Mouse (Mus musculus) kidney, embryonic 14.5 days (tissue): ENCODE results near the gene Sptan1. TPM values are rescaled to one million over a fixed set of nuclear protein-coding genes. Genes with fewer than 3 reads are reported as not detected.
A peak's percentile ranks its signal among the peaks of the same experiment; 100 is the strongest.

Experiments
- ATAC-seq: fragments of 200-750 bp; cut with Nextera tagmentation; 2 replicates; pipeline ENCODE4 v1.8.0; 2017; ENCODE audit warnings: moderate number of reproducible peaks, mild to moderate bottlenecking, moderate TSS enrichment, moderate library complexity; ENCODE audit not compliant: low FRiP score, low TSS enrichment
- H3K27ac ChIP-seq: fragments of 300-500 bp; sonication (generic); 2 replicates; pipeline ENCODE4 v1.5.1; 2014; ENCODE audit warnings: low read depth, mild to moderate bottlenecking, low read length, moderate library complexity, mixed read lengths
- H3K27me3 ChIP-seq: fragments of 300-500 bp; sonication (generic); 2 replicates; pipeline ENCODE4 v1.6.1; 2014; ENCODE audit warnings: mild to moderate bottlenecking, low read length; ENCODE audit not compliant: control insufficient read depth, insufficient read depth
- H3K36me3 ChIP-seq: fragments of 300-500 bp; sonication (generic); 2 replicates; pipeline ENCODE4 v1.6.1; 2014; ENCODE audit warnings: low read length, mixed read lengths; ENCODE audit not compliant: control insufficient read depth, insufficient read depth
- H3K4me1 ChIP-seq: fragments of 300-500 bp; sonication (generic); 2 replicates; pipeline ENCODE4 v1.6.1; 2014; ENCODE audit warnings: low read length, mixed read lengths; ENCODE audit not compliant: control insufficient read depth, insufficient read depth
- H3K4me2 ChIP-seq: fragments of 300-500 bp; sonication (generic); replicated peaks from 2 replicates; pipeline ENCODE4 v1.6.1; 2014; ENCODE audit warnings: low read depth, mild to moderate bottlenecking, low read length
- H3K4me3 ChIP-seq: fragments of 300-500 bp; sonication (generic); 2 replicates; pipeline ENCODE4 v1.5.1; 2014; ENCODE audit warnings: mild to moderate bottlenecking, low read length
- H3K9ac ChIP-seq: fragments of 300-500 bp; sonication (generic); 2 replicates; pipeline ENCODE4 v1.6.1; 2014; ENCODE audit warnings: low read depth, mild to moderate bottlenecking, low read length, moderate library complexity
- H3K9me3 ChIP-seq: fragments of 300-500 bp; sonication (generic); 2 replicates; pipeline ENCODE4 v1.6.1; 2016; ENCODE audit warnings: low read length; ENCODE audit not compliant: control insufficient read depth
- whole genome bisulfite sequencing: fragments of 180-500 bp; shearing (Covaris S2); extraction: QIAGEN DNeasy Blood & Tissue Kit; methylation state at CpG from one replicate; pipeline ENCODE4 v1.1.7; 2014; 5-methylcytosine and 5-hydroxymethylcytosine counted together
- polyA plus RNA-seq: library from polyadenylated mRNA; unstranded; fragments of >200 nt; fragmentation: Nextera tagmentation; extraction: Ambion mirVana; gene quantifications from 2 replicates; pipeline ENCODE4 v1.2.1, GENCODE M21; 2014

The Sptan1 gene
- polyA plus RNA-seq, 1 experiment from 2014 or later = 136 TPM

DNA sequence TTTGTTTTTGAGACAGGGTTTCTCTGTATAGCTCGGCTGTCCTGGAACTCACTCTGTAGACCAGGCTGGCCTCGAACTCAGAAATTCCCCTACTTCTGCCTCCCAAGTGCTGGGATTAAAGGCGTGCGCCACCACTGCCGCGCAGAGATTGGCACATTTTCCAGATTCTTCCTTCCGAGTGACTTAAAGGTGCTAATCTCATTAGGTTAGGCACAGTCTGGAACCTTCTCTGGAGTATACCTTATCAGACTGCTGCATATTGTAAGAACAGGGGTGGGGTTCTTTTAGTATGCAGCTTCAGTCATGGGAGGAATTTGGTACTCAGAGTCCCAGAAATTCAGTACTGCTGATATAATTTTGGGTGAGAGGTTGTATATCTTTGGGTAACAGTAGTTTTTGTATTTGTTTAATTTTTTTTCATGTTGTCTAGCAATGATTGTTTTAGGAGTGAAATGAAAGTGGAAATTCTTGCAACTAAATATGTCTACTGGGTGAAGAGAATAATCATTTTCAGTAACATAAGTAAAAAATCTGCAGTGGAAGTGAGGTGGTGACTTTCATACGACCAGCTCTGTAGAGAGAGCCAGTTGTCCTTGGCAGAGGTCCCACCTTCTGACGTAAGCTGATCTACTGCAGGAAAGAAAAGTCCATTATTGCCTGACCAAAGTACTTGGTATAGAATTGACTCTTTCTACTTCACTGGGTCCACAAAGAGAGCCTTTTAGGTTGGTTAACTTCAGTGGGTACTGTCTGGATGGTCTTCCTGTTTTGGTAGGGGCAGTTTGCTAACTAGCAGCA, 6.7 kb downstream of the Sptan1 start:
- Histone ChIP-seq H3K4me3 (no peak overlapping the region), H3K36me3 (peaks cover 22% of the 10 kb centered on the region; the same call in 1 of the 2 replicates), H3K9ac (no peak overlapping the region), H3K9me3 (no peaks in the 10 kb centered on the region), H3K27ac (0 out of 2 replicates have a peak overlapping the region, but pooled peaks have one; percentile 1), H3K4me2 (no peak overlapping the region), H3K4me1 (peaks cover 30% of the 10 kb centered on the region), H3K27me3 (no peaks in the 10 kb centered on the region)
- ATAC-seq = no peak
- WGBS = 73% methylated on average over 9 of the region's 9 CpGs

DNA sequence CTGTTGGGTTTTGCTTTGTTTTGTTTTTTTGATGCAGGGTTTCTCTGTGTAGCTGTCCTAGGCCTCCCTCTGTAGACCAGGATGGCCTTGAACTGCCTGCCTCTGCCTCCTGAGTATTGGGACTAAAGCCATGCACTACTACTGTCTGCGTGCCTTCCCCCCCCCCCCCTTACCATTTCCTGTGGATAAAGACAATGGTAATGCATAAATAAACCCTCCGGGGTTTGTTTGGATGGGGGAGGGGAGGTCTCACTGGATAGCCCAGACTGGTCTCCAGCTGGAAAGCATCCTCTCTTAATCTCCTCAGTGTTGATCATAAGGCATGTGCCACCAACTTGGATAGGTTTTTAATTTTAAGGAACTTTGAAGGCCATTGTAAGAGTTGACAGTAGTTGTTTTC, 8.2 kb downstream of the Sptan1 start:
- Histone ChIP-seq H3K4me1 (peaks cover 17% of the 10 kb centered on the region), H3K9me3 (no peaks in the 10 kb centered on the region), H3K27ac (no peak overlapping the region), H3K4me3 (no peak overlapping the region), H3K27me3 (no peaks in the 10 kb centered on the region), H3K36me3 (peaks cover 27% of the 10 kb centered on the region), H3K9ac (no peak overlapping the region), H3K4me2 (no peak overlapping the region)
- peak; percentile 57 for ATAC-seq
- 26% methylated on average over 2 of the region's 2 CpGs for WGBS

DNA sequence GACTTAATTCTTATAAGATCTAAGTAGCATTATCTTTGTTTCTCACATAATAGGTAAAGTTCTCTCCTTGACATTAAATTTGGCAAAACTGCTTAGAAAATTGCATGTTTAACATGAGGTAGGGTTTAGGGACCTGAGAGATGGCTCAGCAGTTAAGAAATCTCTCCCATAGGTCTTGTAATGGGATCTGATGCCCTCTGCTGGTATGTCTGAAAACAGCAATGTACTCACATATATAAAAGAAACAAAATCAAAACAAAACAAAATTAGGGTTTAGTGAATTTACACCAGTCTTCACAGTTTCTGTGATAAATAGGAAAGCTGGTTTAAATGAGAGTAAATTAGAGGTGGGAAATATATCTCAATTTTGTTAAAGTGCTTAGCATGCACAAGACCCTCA, 11.9 kb downstream of the Sptan1 start:
- Histone ChIP-seq H3K4me2 (no peak overlapping the region), H3K9me3 (no peaks in the 10 kb centered on the region), H3K4me3 (no peak overlapping the region), H3K27ac (no peak overlapping the region), H3K36me3 (peaks cover 51% of the 10 kb centered on the region), H3K9ac (no peak overlapping the region), H3K27me3 (no peaks in the 10 kb centered on the region), H3K4me1 (peaks cover 7% of the 10 kb centered on the region)
- no peak for ATAC-seq

DNA sequence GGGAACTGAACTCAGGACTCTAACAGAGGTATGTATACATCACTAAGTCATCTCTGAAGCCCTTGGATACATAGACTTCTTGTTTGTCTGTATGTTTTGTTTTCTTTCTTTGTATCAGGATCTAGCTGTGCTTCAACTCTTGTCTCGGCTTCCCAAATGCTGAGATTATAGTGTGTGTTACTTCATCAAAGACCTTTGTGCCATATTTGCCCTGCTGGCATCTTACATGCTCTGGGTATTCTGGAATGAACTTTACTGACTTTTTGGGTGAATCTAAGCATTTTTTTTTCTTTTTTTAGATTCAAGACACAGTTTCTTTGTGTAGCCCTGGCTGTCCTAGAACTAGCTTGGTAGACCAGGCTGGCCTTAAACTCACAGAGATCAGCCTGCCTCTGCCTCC, 15.3 kb downstream of the Sptan1 start:
- Histone ChIP-seq H3K4me2 (no peak overlapping the region), H3K9me3 (no peaks in the 10 kb centered on the region), H3K27me3 (no peaks in the 10 kb centered on the region), H3K36me3 (peaks cover 82% of the 10 kb centered on the region), H3K27ac (no peak overlapping the region), H3K9ac (no peak overlapping the region), H3K4me3 (no peak overlapping the region), H3K4me1 (no peaks in the 10 kb centered on the region)
- ATAC-seq = no peak
- 97% methylated on average over 1 of the region's 1 CpGs for WGBS

DNA sequence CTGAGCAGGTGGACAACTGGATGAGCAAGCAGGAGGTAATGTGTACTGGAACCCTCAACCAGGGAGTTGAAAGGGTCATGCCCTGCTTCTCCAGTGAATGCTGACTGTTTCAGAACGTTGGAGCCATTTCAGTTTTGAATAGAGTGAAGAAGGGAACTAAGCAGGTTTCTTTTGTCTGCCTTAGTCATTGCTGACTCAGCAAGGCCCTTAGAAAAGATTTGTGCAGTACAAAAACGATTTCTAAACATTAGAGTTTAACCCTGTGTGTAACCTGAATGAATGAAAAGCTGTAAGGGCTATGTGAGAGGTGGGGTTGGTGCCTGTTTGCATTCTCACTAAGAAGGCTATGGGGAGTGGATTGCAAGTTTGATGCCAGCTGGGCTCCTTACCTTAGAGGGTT, 26.6 kb downstream of the Sptan1 start:
- no peak overlapping the region for H3K4me2 ChIP-seq
- peaks cover 98% of the 10 kb centered on the region for H3K36me3 ChIP-seq
- H3K4me1 ChIP-seq = no peaks in the 10 kb centered on the region
- no peak for ATAC-seq
- H3K27me3 ChIP-seq = no peaks in the 10 kb centered on the region
- no peaks in the 10 kb centered on the region for H3K9me3 ChIP-seq
- 56% methylated on average over 2 of the region's 2 CpGs for WGBS
- no peak overlapping the region for H3K27ac ChIP-seq
- H3K4me3 ChIP-seq = no peak overlapping the region
- no peak overlapping the region for H3K9ac ChIP-seq

DNA sequence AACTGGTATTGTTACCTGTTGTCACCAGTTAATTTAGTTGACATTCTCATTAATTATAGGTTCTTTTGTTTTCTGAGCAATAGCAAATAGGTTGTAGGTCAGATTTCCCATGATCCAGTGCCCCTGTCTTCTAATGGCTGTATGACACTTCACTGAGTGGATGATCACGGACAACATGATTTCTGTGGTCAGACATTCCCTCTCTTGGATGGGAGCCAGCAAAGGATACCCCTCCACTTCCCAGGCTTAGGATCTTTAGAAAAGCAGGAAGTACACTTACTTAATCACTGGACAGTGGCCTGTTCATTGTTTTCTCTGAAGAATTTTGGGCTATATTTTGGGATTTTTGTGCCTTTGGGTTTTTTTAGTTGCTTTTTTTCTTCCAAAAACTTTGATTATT, 43.7 kb downstream of the Sptan1 start:
- H3K4me1 ChIP-seq = no peaks in the 10 kb centered on the region
- WGBS = 61% methylated on average over 1 of the region's 1 CpGs
- no peak overlapping the region for H3K4me2 ChIP-seq
- no peak for ATAC-seq
- no peaks in the 10 kb centered on the region for H3K27me3 ChIP-seq
- no peak overlapping the region for H3K27ac ChIP-seq
- peaks cover 92% of the 10 kb centered on the region for H3K36me3 ChIP-seq
- no peak overlapping the region for H3K9ac ChIP-seq
- no peaks in the 10 kb centered on the region for H3K9me3 ChIP-seq
- H3K4me3 ChIP-seq = no peak overlapping the region

DNA sequence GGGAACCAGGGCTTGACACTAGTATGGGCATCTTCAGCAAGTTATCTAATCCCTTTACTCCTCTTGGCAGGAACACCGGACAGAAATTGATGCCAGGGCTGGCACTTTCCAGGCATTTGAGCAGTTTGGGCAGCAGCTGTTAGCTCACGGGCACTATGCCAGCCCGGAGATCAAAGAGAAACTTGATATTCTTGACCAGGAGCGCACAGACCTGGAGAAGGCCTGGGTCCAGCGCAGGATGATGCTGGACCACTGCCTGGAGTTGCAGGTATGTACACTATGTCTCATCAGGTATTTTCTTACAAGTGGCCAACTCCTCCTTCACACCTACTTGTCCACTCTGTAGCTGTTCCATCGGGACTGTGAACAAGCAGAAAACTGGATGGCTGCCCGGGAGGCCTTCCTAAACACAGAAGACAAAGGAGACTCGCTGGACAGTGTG, 45.5 kb downstream of the Sptan1 start:
- no peak for ATAC-seq
- Histone ChIP-seq H3K27me3 (no peaks in the 10 kb centered on the region), H3K27ac (no peak overlapping the region), H3K9ac (no peak overlapping the region), H3K36me3 (peaks cover 99% of the 10 kb centered on the region), H3K4me1 (no peaks in the 10 kb centered on the region), H3K9me3 (no peaks in the 10 kb centered on the region), H3K4me3 (no peak overlapping the region), H3K4me2 (no peak overlapping the region)
- WGBS = 93% methylated on average over 8 of the region's 8 CpGs

DNA sequence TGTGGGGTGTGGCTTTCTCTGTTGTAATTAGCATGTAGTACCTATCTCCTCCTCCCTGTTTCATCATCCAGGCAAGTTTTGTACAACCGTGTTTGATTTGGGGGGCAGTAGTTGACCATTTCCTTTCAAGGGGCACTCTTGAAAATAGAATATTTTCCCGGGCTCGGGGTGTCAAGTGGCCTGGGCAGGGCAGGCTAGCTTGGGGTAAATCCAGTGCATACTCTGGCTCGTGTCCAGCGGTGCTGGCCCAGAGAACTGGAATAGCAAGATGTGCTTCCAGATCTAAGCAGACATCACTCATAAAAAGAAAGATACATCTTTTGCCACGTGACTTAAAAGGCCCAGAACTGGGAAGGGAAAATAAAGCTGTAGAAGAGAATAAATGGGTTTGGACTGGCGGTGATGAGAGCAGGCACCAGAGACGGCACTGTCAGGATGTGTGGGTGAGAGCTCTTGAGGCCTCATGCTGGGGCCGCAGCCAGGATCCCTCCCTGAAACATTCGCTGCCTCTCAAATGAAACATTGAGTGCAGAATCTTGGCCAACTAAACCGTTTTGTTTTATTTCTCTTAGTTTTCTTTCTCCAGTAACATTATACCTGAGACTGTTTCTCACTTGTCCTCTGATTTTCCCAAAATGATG, 49.1 kb downstream of the Sptan1 start:
- no peaks in the 10 kb centered on the region for H3K4me1 ChIP-seq
- no peaks in the 10 kb centered on the region for H3K27me3 ChIP-seq
- no peak overlapping the region for H3K9ac ChIP-seq
- no peaks in the 10 kb centered on the region for H3K9me3 ChIP-seq
- H3K4me3 ChIP-seq = no peak overlapping the region
- peaks cover 97% of the 10 kb centered on the region for H3K36me3 ChIP-seq
- 89% methylated on average over 11 of the region's 11 CpGs for WGBS
- no peak for ATAC-seq
- no peak overlapping the region for H3K27ac ChIP-seq
- no peak overlapping the region for H3K4me2 ChIP-seq

DNA sequence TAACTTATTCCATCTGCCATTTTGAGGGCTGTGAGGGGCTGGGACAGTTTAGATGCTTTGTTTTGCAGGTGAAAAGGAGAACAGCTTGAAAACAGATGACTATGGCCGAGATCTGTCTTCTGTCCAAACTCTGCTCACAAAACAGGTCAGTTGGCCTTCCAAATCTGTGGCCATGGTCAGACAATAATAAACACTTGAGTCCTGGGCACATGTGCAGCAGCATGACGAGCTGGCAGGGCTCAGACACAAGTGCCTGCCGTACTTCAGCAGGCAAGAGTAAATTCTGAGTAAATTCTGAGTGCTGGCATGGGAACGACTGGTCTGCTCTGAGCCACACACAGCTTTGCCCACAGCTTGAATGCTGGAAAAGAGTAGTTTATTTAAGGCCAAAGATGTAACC, 60.1 kb downstream of the Sptan1 start:
- 92% methylated on average over 4 of the region's 4 CpGs for WGBS
- H3K27ac ChIP-seq = no peak overlapping the region
- H3K27me3 ChIP-seq = no peaks in the 10 kb centered on the region
- H3K4me3 ChIP-seq = no peak overlapping the region
- no peak overlapping the region for H3K4me2 ChIP-seq
- ATAC-seq = no peak
- no peaks in the 10 kb centered on the region for H3K9me3 ChIP-seq
- H3K4me1 ChIP-seq = no peaks in the 10 kb centered on the region
- peaks cover 100% of the 10 kb centered on the region for H3K36me3 ChIP-seq
- H3K9ac ChIP-seq = no peak overlapping the region
